Mouse (Mus musculus) fat pad, adult 2 months (tissue): ENCODE results near the gene Hs1bp3.

Experiments used
- DNase-seq: peaks from one replicate; pipeline ENCODE4 v3.0.0-alpha.2; 2011; ENCODE audit warnings: low read depth, low spot score; ENCODE audit errors: extremely low read depth

Hs1bp3 gene

GRCm38 (mm10) chr12:8359418-8360112, 46.3 kb downstream of the Hs1bp3 start:
- no peak for DNase-seq

GRCm38 (mm10) chr12:8361866-8362265, 48.6 kb downstream of the Hs1bp3 start:
- no peak for DNase-seq

DNA sequence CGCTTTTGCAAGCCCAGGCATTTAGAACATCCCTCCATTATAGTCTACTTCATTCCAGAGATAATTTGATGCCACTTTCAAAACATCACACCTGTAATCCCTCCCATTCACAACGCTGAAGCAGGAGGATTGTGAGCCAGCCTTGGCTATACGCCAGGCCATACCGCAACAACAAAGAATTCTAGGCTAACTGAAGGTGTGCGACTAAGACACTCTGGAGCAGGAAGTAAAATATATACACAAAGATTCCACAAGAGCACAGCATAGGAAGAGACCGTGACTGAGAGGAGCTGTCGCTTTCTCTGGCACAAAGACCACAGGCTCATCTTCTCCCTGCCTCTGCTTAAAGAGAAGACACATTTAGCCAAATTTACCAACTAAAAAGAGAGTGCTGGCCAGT, 49.2 kb downstream of the Hs1bp3 start:
- no peak for DNase-seq

DNA sequence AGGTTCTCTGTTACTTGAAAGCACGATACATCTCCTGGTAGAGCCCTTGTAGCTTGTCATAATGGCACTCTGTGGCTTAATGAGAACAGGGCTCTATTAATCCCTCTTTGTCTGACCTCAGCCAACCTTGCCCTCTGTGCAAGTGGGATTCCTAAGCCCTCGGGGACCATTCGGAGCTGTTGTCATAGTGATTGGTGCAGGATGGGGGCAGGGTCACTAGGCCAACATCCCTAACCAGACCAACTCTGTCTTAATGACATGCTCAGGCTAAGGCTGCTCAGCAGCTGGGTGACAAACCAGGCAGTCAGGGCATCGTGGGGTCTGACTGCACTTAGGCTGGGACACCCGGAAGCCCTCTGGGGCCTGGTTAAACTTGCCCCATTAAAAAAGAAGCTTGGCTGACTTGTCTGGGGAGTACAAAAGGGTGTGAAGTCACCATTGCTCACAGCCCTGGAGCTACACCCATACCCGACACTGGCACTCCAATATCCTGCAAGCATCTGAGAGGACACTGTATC, 51.1 kb downstream of the Hs1bp3 start:
- no peak for DNase-seq

- no peak for DNase-seq
These were observed 52.1 kb downstream of the Hs1bp3 start for GRCm38 (mm10) chr12:8365336-8365735.

GRCm38 (mm10) chr12:8365905-8366576, 52.8 kb downstream of the Hs1bp3 start:
- no peak for DNase-seq

GRCm38 (mm10) chr12:8366688-8367087, 53.5 kb downstream of the Hs1bp3 start:
- no peak for DNase-seq

- no peak for DNase-seq
These were observed 58.7 kb downstream of the Hs1bp3 start for GRCm38 (mm10) chr12:8371746-8372510.

DNA sequence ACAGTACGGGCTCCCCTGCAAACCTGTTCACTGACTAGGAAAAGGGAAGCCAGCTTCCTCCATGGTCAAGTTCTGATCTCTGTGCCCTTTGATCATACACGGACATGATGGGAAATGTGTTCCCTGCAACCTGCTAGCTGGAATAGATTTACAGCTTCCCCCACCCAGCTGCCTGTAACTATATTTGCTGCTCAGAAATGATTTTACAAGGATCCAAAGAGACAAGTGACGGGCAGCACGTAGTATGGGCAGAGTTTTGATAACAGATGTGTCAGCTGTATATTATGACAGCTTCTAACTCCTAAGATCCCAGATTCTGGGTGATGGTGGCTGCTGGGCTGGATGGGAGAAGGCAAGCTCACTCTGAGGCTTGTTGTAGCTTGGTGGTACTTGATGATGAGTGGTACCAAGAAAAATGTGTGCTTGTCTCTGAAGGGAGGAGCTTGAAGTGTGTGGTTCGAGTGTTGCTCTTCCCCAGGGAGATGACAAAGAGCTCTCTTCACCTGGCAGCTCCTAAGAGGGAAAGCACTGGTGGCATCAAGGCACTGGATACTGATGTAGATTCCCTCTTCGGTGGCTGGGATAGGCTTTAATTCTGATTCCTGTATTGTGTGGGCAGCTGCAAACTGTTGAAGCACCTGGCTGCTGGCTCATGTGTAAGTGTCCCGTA, 59.4 kb downstream of the Hs1bp3 start:
- DNase-seq: no peak

- no peak for DNase-seq
These were observed 60.5 kb downstream of the Hs1bp3 start for GRCm38 (mm10) chr12:8373741-8374140.

GRCm38 (mm10) chr12:8377169-8377568, 63.9 kb downstream of the Hs1bp3 start:
- no peak for DNase-seq

- no peak for DNase-seq
These were observed 64.9 kb downstream of the Hs1bp3 start for GRCm38 (mm10) chr12:8377955-8378620.

DNA sequence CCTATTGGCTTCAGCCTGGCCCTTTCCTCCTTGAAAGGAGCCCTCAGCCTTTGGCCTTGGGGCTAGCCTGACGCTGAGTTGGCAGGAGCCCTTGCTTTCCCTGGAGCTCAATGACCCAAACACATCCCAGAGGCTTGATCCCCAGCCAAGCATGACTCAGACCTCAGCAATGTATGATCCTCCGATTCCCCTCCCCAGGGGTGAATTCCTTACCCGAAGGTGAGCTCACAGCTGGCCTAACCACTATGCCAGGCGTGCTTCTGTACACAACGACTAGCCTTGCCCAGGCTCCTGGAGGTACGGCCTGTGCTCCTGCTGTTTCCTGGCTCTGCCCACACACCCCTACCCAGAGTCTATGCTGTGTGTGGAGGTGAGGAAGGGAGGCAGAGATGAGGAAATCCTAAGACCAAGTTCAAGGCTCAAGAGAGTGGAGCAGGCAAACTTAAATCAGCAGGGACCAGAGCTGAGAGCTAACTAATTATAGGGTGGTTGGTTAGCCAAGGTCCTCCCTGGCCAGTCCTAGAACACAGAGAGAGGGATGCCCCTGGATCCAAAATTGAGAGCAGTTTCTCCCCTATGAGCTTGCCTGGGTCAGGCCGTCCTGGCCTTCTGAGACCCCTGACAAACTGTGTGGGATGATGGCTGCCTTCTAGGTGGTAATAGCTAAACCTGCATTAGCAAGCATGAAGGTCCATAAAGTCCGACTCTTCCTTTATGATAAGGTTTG, 66.7 kb downstream of the Hs1bp3 start:
- DNase-seq: no peak

GRCm38 (mm10) chr12:8380944-8381343, 67.7 kb downstream of the Hs1bp3 start:
- no peak for DNase-seq

- DNase-seq: no peak
These were observed 68.7 kb downstream of the Hs1bp3 start for GRCm38 (mm10) chr12:8381940-8382339.

DNA sequence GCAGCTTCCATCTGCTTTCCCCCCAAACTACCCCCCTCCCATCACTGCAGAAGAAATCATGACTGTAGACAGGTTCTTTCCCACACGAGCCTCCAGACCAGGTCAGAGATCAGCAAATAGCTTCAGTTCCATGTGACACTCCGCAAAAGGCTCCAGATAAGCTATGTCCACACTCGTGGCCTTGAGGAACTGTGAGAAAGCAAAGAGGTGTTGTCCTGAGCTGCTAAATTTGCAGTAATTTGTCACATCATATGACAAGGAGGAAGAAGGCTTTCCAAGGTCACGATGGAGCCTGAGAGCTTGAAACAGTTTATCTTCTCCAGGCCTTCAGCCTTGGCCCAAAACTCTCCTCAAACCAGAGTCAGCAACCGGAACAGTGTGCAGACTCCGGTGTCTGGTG, 70.6 kb downstream of the Hs1bp3 start:
- no peak for DNase-seq

GRCm38 (mm10) chr12:8386451-8387011, 73.3 kb downstream of the Hs1bp3 start:
- DNase-seq: no peak

DNA sequence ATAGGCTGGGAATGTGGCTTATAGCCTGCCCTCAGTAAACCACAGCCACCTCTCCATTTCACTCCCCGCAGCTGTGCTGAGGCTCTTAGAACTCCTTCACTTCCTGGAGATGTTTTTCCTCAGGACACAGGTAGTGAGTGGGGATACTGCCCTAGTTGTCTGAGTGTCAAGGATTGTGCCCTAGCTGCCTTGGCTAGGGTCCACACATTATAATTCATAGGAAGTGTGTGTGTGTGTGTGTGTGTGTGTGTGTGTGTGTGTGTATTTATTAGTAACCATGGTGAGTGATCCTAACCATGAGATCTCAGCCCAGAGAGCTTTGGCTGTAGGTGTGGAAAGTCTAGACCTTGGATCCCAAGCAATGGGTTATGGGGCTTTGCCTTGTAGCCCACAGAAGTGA, 74.0 kb downstream of the Hs1bp3 start:
- DNase-seq: no peak

DNA sequence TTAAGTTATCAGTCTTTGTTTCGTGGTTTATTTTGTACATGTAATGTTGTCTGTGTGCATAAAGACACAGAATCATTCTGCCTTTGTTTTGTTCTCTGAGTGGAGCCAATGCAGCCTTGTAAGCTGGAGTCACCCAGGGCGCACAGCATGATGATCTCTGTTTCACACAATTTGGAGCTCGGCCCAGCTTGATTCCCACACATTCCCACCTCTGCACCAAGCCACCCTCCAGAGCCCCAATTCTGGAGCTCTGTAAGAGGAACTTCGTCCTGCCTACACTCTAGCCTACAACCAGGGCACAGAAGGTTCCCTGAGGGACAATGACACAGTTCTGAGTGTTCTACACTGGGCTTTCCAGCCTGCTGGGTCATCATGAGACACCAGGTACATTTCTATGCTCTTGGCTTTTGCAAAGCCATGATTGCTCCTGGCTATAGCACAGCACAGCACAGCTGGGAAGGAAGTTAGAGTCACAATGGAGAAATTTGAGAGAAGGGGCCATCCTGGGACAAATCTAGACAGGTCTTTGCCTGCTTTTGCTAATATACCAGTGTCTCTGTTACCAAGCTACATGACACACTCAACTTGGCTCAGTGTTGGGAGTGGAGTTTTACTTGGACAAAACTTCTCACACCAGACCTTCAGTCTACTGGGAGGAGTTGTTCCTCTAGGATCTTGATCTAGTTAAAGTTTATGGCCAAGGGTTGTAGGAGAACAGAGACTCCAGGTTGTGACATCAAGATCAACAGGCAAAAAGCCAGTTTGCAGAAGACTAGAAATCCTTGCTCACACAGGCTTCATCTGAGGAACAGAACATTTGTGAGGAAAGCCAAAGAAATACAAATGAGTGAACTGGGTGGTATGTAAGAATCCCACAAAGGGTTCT, 75.5 kb downstream of the Hs1bp3 start:
- peak; percentile 97 for DNase-seq
